Mouse (Mus musculus): ENCODE measurements around the gene Cnr1. TPM values are rescaled to one million over a fixed set of nuclear protein-coding genes. Genes with fewer than 3 reads are reported as not detected.

The Cnr1 gene
- polyA plus RNA-seq (2015; fragmentation: Nextera tagmentation; extraction: Ambion mirVana), result 0.19 and 0.32 TPM in 2 replicates

- Histone ChIP-seq H3K9ac (peak within 1 kb of the TSS; percentile 81), H3K4me2 (peak within 1 kb of the TSS; percentile 97), H3K4me1 (peaks cover 19% of the 10 kb centered on the region), H3K27ac (replicated peaks) (peak within 1 kb of the TSS; percentile 20; the same call in 1 of the 2 replicates), H3K36me3 (no peaks in the 10 kb centered on the region), H3K27me3 (replicated peaks) (peaks cover 69% of the 10 kb centered on the region), H3K4me3 (peak within 1 kb of the TSS; percentile 58), H3K9me3 (no peaks in the 10 kb centered on the region)
- under 1% methylated on average over 60 of the region's 77 CpGs for WGBS
- peak; percentile 66; the same call in 1 of the 2 replicates for ATAC-seq (ENCODE audit: extremely low read depth, insufficient number of reproducible peaks, low FRiP score, low TSS enrichment)
Measured at GRCm38 (mm10) chr4:33924234-33924888, at the start of gene Cnr1. Gene Cnr1 (plus strand): TSS chr4:33924593.

- Histone ChIP-seq H3K27ac (replicated peaks) (no peak overlapping the region), H3K36me3 (no peaks in the 10 kb centered on the region), H3K9ac (no peak overlapping the region), H3K27me3 (replicated peaks) (no peaks in the 10 kb centered on the region), H3K4me3 (no peak overlapping the region), H3K4me1 (no peaks in the 10 kb centered on the region), H3K4me2 (no peak overlapping the region), H3K9me3 (0 out of 2 replicates have a peak, but pooled peaks cover 7% of the 10 kb centered on the region)
- WGBS, result 83% methylated on average over 3 of the region's 3 CpGs
- no peak for ATAC-seq (ENCODE audit: extremely low read depth, insufficient number of reproducible peaks, low FRiP score, low TSS enrichment)
Measured at GRCm38 (mm10) chr4:33879944-33880343, 44.4 kb upstream of the Cnr1 start.

- no peaks in the 10 kb centered on the region for H3K27me3 ChIP-seq (replicated peaks)
- H3K36me3 ChIP-seq, result no peaks in the 10 kb centered on the region
- no peak overlapping the region for H3K9ac ChIP-seq
- no peaks in the 10 kb centered on the region for H3K4me1 ChIP-seq
- H3K9me3 ChIP-seq, result 0 out of 2 replicates have a peak, but pooled peaks cover 7% of the 10 kb centered on the region
- no peak overlapping the region for H3K27ac ChIP-seq (replicated peaks)
- ATAC-seq (ENCODE audit: extremely low read depth, insufficient number of reproducible peaks, low FRiP score, low TSS enrichment), result no peak
- WGBS, result 63% methylated on average over 3 of the region's 3 CpGs
- no peak overlapping the region for H3K4me2 ChIP-seq
- H3K4me3 ChIP-seq, result no peak overlapping the region
Measured at GRCm38 (mm10) chr4:33886026-33886425, 38.4 kb upstream of the Cnr1 start.

GRCm38 (mm10) chr4:33889976-33890375 lies 34.4 kb upstream of the Cnr1 start:
- ATAC-seq (ENCODE audit: extremely low read depth, insufficient number of reproducible peaks, low FRiP score, low TSS enrichment), result no peak
- no peaks in the 10 kb centered on the region for H3K9me3 ChIP-seq
- no peaks in the 10 kb centered on the region for H3K27me3 ChIP-seq (replicated peaks)
- no peak overlapping the region for H3K4me3 ChIP-seq
- no peak overlapping the region for H3K27ac ChIP-seq (replicated peaks)
- H3K4me1 ChIP-seq, result no peaks in the 10 kb centered on the region
- WGBS, result 75% methylated on average over 2 of the region's 2 CpGs
- H3K4me2 ChIP-seq, result no peak overlapping the region
- no peak overlapping the region for H3K9ac ChIP-seq
- H3K36me3 ChIP-seq, result no peaks in the 10 kb centered on the region

- no peaks in the 10 kb centered on the region for H3K27me3 ChIP-seq (replicated peaks)
- WGBS, result 64% methylated on average over 7 of the region's 7 CpGs
- H3K36me3 ChIP-seq, result no peaks in the 10 kb centered on the region
- ATAC-seq (ENCODE audit: extremely low read depth, insufficient number of reproducible peaks, low FRiP score, low TSS enrichment), result no peak
- H3K27ac ChIP-seq (replicated peaks), result no peak overlapping the region
- H3K4me2 ChIP-seq, result no peak overlapping the region
- no peaks in the 10 kb centered on the region for H3K4me1 ChIP-seq
- H3K4me3 ChIP-seq, result no peak overlapping the region
- no peak overlapping the region for H3K9ac ChIP-seq
- H3K9me3 ChIP-seq, result no peaks in the 10 kb centered on the region
Measured at GRCm38 (mm10) chr4:33892178-33892869, 32.1 kb upstream of the Cnr1 start.

- no peak overlapping the region for H3K9ac ChIP-seq
- no peaks in the 10 kb centered on the region for H3K36me3 ChIP-seq
- H3K27ac ChIP-seq (replicated peaks), result no peak overlapping the region
- 69% methylated on average over 7 of the region's 7 CpGs for WGBS
- H3K4me1 ChIP-seq, result no peaks in the 10 kb centered on the region
- H3K27me3 ChIP-seq (replicated peaks), result no peaks in the 10 kb centered on the region
- no peak for ATAC-seq (ENCODE audit: extremely low read depth, insufficient number of reproducible peaks, low FRiP score, low TSS enrichment)
- H3K4me2 ChIP-seq, result no peak overlapping the region
- no peaks in the 10 kb centered on the region for H3K9me3 ChIP-seq
- H3K4me3 ChIP-seq, result no peak overlapping the region
Measured at GRCm38 (mm10) chr4:33893841-33894240, 30.6 kb upstream of the Cnr1 start.

- H3K4me1 ChIP-seq, result no peaks in the 10 kb centered on the region
- H3K27ac ChIP-seq (replicated peaks), result no peak overlapping the region
- H3K4me3 ChIP-seq, result no peak overlapping the region
- H3K27me3 ChIP-seq (replicated peaks), result no peaks in the 10 kb centered on the region
- WGBS, result 57% methylated on average over 8 of the region's 8 CpGs
- no peak for ATAC-seq (ENCODE audit: extremely low read depth, insufficient number of reproducible peaks, low FRiP score, low TSS enrichment)
- no peak overlapping the region for H3K9ac ChIP-seq
- no peaks in the 10 kb centered on the region for H3K36me3 ChIP-seq
- H3K4me2 ChIP-seq, result no peak overlapping the region
- H3K9me3 ChIP-seq, result no peaks in the 10 kb centered on the region
Measured at GRCm38 (mm10) chr4:33895046-33895445, 29.3 kb upstream of the Cnr1 start.

- Histone ChIP-seq H3K27me3 (replicated peaks) (no peaks in the 10 kb centered on the region), H3K4me2 (no peak overlapping the region), H3K9ac (no peak overlapping the region), H3K4me3 (no peak overlapping the region), H3K9me3 (no peaks in the 10 kb centered on the region), H3K36me3 (no peaks in the 10 kb centered on the region), H3K4me1 (no peaks in the 10 kb centered on the region), H3K27ac (replicated peaks) (no peak overlapping the region)
- 81% methylated on average over 2 of the region's 2 CpGs for WGBS
- ATAC-seq (ENCODE audit: extremely low read depth, insufficient number of reproducible peaks, low FRiP score, low TSS enrichment), result no peak
Measured at GRCm38 (mm10) chr4:33895491-33895890, 28.9 kb upstream of the Cnr1 start.

- WGBS, result 69% methylated on average over 3 of the region's 3 CpGs
- H3K4me1 ChIP-seq, result no peaks in the 10 kb centered on the region
- no peak overlapping the region for H3K4me3 ChIP-seq
- no peaks in the 10 kb centered on the region for H3K36me3 ChIP-seq
- no peak overlapping the region for H3K4me2 ChIP-seq
- ATAC-seq (ENCODE audit: extremely low read depth, insufficient number of reproducible peaks, low FRiP score, low TSS enrichment), result no peak
- H3K27me3 ChIP-seq (replicated peaks), result no peaks in the 10 kb centered on the region
- H3K9me3 ChIP-seq, result no peaks in the 10 kb centered on the region
- no peak overlapping the region for H3K9ac ChIP-seq
- no peak overlapping the region for H3K27ac ChIP-seq (replicated peaks)
Measured at GRCm38 (mm10) chr4:33901659-33902058, 22.7 kb upstream of the Cnr1 start.

GRCm38 (mm10) chr4:33903812-33904340 lies 20.5 kb upstream of the Cnr1 start:
- H3K27ac ChIP-seq (replicated peaks), result no peak overlapping the region
- no peaks in the 10 kb centered on the region for H3K27me3 ChIP-seq (replicated peaks)
- no peak overlapping the region for H3K9ac ChIP-seq
- ATAC-seq (ENCODE audit: extremely low read depth, insufficient number of reproducible peaks, low FRiP score, low TSS enrichment), result no peak
- H3K9me3 ChIP-seq, result no peaks in the 10 kb centered on the region
- WGBS, result 59% methylated on average over 1 of the region's 1 CpGs
- no peak overlapping the region for H3K4me3 ChIP-seq
- no peaks in the 10 kb centered on the region for H3K36me3 ChIP-seq
- no peaks in the 10 kb centered on the region for H3K4me1 ChIP-seq
- H3K4me2 ChIP-seq, result no peak overlapping the region

GRCm38 (mm10) chr4:33904826-33905225 lies 19.6 kb upstream of the Cnr1 start:
- no peaks in the 10 kb centered on the region for H3K4me1 ChIP-seq
- H3K4me3 ChIP-seq, result no peak overlapping the region
- H3K36me3 ChIP-seq, result no peaks in the 10 kb centered on the region
- H3K9ac ChIP-seq, result no peak overlapping the region
- H3K9me3 ChIP-seq, result no peaks in the 10 kb centered on the region
- ATAC-seq (ENCODE audit: extremely low read depth, insufficient number of reproducible peaks, low FRiP score, low TSS enrichment), result no peak
- WGBS, result 65% methylated on average over 4 of the region's 4 CpGs
- H3K4me2 ChIP-seq, result no peak overlapping the region
- H3K27ac ChIP-seq (replicated peaks), result no peak overlapping the region
- no peaks in the 10 kb centered on the region for H3K27me3 ChIP-seq (replicated peaks)
